Mouse (Mus musculus) neural tube, embryonic 12.5 days (tissue): Measurements from ENCODE around the gene Zmat5. TPM values are rescaled to one million over a fixed set of nuclear protein-coding genes. Genes with fewer than 3 reads are reported as not detected.

Source experiments
- ATAC-seq: fragments of 200-750 bp; cut with Nextera tagmentation; 2 replicates; pipeline ENCODE4 v1.8.0; 2017; ENCODE audit warnings: low read depth, mild to moderate bottlenecking, moderate TSS enrichment, moderate library complexity; ENCODE audit not compliant: low FRiP score
- H3K27ac ChIP-seq: fragments of 300-500 bp; sonication (generic); 2 replicates; pipeline ENCODE4 v1.5.1; 2016
- H3K27me3 ChIP-seq: fragments of 300-500 bp; sonication (generic); replicated peaks from 2 replicates; pipeline ENCODE4 v1.6.1; 2016; ENCODE audit warnings: mild to moderate bottlenecking
- H3K36me3 ChIP-seq: fragments of 300-500 bp; sonication (generic); 2 replicates; pipeline ENCODE4 v1.6.1; 2016; ENCODE audit warnings: mild to moderate bottlenecking
- H3K4me1 ChIP-seq: fragments of 300-500 bp; sonication (generic); 2 replicates; pipeline ENCODE4 v1.6.1; 2016
- H3K4me2 ChIP-seq: fragments of 300-500 bp; sonication (generic); replicated peaks from 2 replicates; pipeline ENCODE4 v1.6.1; 2016; ENCODE audit warnings: mild to moderate bottlenecking
- H3K4me3 ChIP-seq: fragments of 300-500 bp; sonication (generic); 2 replicates; pipeline ENCODE4 v1.5.1; 2016
- H3K9ac ChIP-seq: fragments of 300-500 bp; sonication (generic); 2 replicates; pipeline ENCODE4 v1.6.1; 2016; ENCODE audit warnings: mild to moderate bottlenecking
- H3K9me3 ChIP-seq: fragments of 300-500 bp; sonication (generic); 2 replicates; pipeline ENCODE4 v1.6.1; 2016; ENCODE audit warnings: mild to moderate bottlenecking
- WGBS: fragments of 180-500 bp; shearing (Covaris S2); methylation state at CpG from one replicate; pipeline ENCODE4 v1.1.7; 2016; 5-methylcytosine and 5-hydroxymethylcytosine counted together
- polyA plus RNA-seq: library from polyadenylated mRNA; unstranded; fragments of >200 nt; fragmentation: Nextera tagmentation; extraction: Ambion mirVana; gene quantifications from 2 replicates; pipeline ENCODE4 v1.2.1, GENCODE M21; 2016

Zmat5 gene
- polyA plus RNA-seq, 1 experiment from 2014 or later: 82.7 TPM

DNA sequence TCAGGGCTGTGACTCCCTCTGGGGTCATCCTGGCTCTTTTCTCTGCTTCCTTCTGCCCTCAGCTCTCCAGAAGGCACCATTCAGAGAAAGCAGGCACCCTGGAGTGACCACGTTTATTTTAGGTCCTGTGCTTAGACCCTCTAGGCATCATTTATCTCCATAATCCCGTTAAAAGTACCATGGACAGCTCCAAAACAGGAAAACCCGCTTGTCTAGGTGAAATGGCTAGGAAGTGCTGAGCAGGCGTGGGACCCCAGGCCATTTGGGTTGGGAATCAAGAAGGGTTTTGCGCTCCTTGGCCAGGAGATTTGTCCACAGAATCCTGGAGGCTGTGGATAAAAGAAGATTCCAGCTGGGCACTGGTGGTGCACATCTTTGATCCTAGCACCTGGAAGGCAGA lies 59.2 kb downstream of the Zmat5 start:
- no peak overlapping the region for H3K4me3 ChIP-seq
- H3K9me3 ChIP-seq: no peaks in the 10 kb centered on the region
- no peak overlapping the region for H3K4me2 ChIP-seq
- H3K4me1 ChIP-seq: peaks cover 33% of the 10 kb centered on the region
- H3K27ac ChIP-seq: no peak overlapping the region
- ATAC-seq: peak; percentile 49; the same call in 1 of the 2 replicates
- 19% methylated on average over 5 of the region's 5 CpGs for WGBS
- H3K9ac ChIP-seq: no peak overlapping the region
- H3K27me3 ChIP-seq: peaks cover 3% of the 10 kb centered on the region; the same call in 1 of the 2 replicates
- peaks cover 14% of the 10 kb centered on the region for H3K36me3 ChIP-seq

DNA sequence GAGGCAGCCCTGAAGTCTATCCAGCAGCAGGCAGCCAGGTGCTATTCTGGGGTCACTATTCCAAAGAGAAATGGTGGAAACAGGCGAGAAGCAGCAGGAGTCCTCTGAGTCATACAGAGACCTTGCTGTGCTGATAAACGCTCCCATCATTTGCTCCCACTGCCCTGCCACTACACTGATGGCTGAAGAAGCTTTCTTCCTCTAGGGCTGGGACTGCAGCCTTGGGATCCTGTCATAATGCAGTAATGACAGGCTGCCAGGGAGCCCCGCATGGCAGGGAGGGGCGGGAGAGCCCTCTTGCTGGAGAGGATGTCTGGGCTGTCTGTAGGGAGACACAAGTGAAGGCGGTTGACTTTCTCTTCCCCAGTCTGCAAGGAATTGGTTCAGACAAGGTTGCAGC lies 60.0 kb downstream of the Zmat5 start:
- no peak overlapping the region for H3K9ac ChIP-seq
- peaks cover 33% of the 10 kb centered on the region for H3K4me1 ChIP-seq
- H3K4me3 ChIP-seq: no peak overlapping the region
- H3K4me2 ChIP-seq: no peak overlapping the region
- no peaks in the 10 kb centered on the region for H3K27me3 ChIP-seq
- WGBS: 69% methylated on average over 5 of the region's 5 CpGs
- no peak for ATAC-seq
- H3K9me3 ChIP-seq: no peaks in the 10 kb centered on the region
- H3K36me3 ChIP-seq: peaks cover 21% of the 10 kb centered on the region
- H3K27ac ChIP-seq: no peak overlapping the region

DNA sequence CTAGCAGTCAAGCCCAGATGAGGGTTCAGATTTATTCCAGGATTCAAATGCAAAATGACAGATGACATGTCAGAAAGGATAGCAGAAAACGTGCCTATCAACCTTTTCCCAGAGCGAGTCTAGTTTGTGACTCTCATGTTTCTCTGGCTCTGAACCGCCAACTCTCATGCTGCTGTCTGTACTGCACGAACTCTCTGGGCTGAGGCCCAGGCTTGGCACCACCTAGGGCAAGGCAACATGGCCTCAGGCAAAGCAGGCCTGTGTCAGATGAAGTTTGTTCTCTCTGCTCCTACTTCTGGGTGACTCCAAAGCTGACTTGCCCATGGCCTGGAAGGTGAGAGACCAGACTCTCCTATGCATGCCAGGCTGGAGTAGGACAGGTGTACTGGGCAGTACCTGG lies 63.9 kb downstream of the Zmat5 start:
- no peak overlapping the region for H3K27ac ChIP-seq
- no peak for ATAC-seq
- H3K27me3 ChIP-seq: no peaks in the 10 kb centered on the region
- no peak overlapping the region for H3K9ac ChIP-seq
- no peaks in the 10 kb centered on the region for H3K9me3 ChIP-seq
- WGBS: 83% methylated on average over 4 of the region's 4 CpGs
- peaks cover 11% of the 10 kb centered on the region; the same call in 1 of the 2 replicates for H3K4me1 ChIP-seq
- no peak overlapping the region for H3K4me3 ChIP-seq
- H3K4me2 ChIP-seq: no peak overlapping the region
- peaks cover 24% of the 10 kb centered on the region for H3K36me3 ChIP-seq

DNA sequence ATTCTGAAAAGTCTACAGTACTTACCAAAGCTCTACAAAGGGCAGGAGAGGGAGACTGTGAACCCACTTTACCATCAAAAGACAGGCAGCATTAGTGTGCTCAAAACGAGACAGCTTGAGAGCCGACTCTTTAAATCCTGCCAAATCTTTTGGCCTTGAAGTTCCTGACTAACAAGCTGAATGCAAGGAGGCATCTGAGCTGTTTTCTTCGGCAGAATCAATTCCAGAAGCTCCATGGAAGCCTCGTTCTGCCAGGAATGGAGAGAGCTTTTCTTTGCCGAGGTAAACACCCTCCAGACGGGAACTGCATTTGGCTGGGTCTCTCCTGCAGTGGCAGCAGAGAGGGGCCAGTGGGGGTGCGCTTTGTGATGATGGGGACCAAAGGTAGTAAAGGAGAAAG lies 64.8 kb downstream of the Zmat5 start:
- ATAC-seq: no peak
- no peaks in the 10 kb centered on the region for H3K9me3 ChIP-seq
- no peaks in the 10 kb centered on the region for H3K27me3 ChIP-seq
- no peak overlapping the region for H3K4me2 ChIP-seq
- peaks cover 24% of the 10 kb centered on the region for H3K36me3 ChIP-seq
- H3K4me3 ChIP-seq: no peak overlapping the region
- WGBS: 79% methylated on average over 7 of the region's 7 CpGs
- H3K9ac ChIP-seq: no peak overlapping the region
- H3K27ac ChIP-seq: no peak overlapping the region
- H3K4me1 ChIP-seq: peaks cover 18% of the 10 kb centered on the region; the same call in 1 of the 2 replicates

DNA sequence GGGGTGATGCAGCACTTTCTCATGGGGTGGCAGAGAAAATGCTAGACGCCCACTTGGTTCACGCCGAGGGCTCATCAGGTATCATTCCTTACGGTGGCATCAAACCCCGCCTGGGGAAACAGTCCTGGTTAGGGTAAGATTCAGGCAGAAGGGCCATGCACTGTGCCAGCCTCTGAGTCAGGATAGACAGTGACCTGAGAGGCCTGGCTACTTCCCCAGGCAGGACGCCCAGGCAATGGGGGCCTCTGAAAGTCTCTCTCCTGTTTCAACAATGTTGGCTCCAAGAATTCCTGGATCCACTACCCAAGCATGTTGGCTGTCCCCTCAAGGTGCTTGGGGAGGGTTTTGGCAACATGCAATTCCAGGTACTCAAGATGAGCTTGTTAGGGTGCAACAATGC lies 65.4 kb downstream of the Zmat5 start:
- no peaks in the 10 kb centered on the region for H3K9me3 ChIP-seq
- no peak overlapping the region for H3K4me3 ChIP-seq
- H3K27me3 ChIP-seq: no peaks in the 10 kb centered on the region
- H3K4me1 ChIP-seq: peaks cover 15% of the 10 kb centered on the region; the same call in 1 of the 2 replicates
- H3K36me3 ChIP-seq: peaks cover 24% of the 10 kb centered on the region
- WGBS: 92% methylated on average over 6 of the region's 6 CpGs
- no peak for ATAC-seq
- H3K9ac ChIP-seq: no peak overlapping the region
- H3K4me2 ChIP-seq: no peak overlapping the region
- no peak overlapping the region for H3K27ac ChIP-seq

DNA sequence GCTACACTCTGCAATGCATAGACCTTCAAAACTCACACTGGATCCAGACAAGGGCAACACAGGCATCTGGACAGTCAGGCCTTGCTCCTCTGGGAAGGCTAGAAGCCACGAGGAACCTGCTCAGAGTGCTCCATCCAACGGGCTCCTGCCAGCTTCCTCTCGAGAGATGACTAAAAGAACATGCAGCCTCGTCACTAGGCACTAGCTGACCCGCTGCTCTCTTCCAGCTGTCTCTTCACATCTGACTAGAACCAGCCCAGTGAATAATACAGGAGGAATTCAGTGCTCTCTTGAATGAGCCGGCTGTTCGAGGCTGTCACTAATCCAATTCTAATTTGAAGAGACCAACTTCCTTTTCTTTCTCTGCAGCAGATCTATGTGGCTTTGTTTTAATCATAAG lies 67.3 kb downstream of the Zmat5 start:
- ATAC-seq: no peak
- Histone ChIP-seq H3K4me2 (no peak overlapping the region), H3K27ac (no peak overlapping the region), H3K27me3 (no peaks in the 10 kb centered on the region), H3K4me3 (no peak overlapping the region), H3K9me3 (no peaks in the 10 kb centered on the region), H3K36me3 (peaks cover 26% of the 10 kb centered on the region), H3K4me1 (peaks cover 14% of the 10 kb centered on the region; the same call in 1 of the 2 replicates), H3K9ac (no peak overlapping the region)
- WGBS: 80% methylated on average over 7 of the region's 7 CpGs

DNA sequence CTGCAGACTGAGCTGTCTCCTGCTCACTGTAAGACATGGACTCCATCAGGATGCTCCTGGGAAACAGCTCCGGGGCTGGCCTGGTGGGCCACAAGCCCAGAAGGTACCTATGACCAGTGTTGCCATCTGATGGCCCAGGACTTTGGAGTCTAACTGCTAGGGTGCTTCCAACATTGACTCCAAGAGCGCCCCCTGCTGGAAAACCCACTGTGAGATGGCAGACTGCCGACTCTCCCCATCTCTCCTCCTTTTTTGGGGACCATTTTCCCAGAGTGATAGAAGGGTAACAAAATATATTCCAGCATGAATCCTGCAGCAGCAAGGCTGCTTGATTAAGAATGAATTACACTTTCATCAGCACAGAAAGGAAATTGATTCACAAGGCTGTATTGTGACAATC lies 68.4 kb downstream of the Zmat5 start:
- no peak overlapping the region for H3K4me3 ChIP-seq

DNA sequence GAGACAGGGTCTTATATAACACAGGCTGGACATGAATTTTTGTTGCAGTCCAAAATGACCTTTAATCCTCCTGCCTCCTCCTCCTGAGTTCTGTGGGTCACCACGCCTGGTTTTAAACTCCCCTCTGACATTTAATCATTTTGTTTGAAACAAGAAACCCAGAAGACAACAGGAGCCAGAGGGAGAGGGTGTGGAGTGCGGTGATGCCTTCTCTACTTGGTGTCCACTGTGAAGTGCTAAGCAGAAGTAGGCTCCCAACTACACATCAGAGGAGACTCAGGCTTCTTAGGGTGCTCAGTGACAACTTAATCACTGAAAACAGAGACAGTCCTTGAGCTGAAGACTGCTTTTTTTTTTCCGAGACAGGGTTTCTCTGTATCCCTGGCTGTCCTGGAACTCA lies 76.4 kb downstream of the Zmat5 start:
- no peaks in the 10 kb centered on the region for H3K4me1 ChIP-seq
- H3K27me3 ChIP-seq: no peaks in the 10 kb centered on the region
- WGBS: 86% methylated on average over 3 of the region's 3 CpGs
- no peak overlapping the region for H3K4me3 ChIP-seq
- H3K9ac ChIP-seq: no peak overlapping the region
- no peak overlapping the region for H3K27ac ChIP-seq
- ATAC-seq: no peak
- no peaks in the 10 kb centered on the region for H3K9me3 ChIP-seq
- H3K4me2 ChIP-seq: no peak overlapping the region
- peaks cover 65% of the 10 kb centered on the region for H3K36me3 ChIP-seq

More for the DNA sequence above, 68.4 kb downstream of the Zmat5 start:
- no peak for ATAC-seq
- H3K4me2 ChIP-seq: no peak overlapping the region
- H3K4me1 ChIP-seq: peaks cover 14% of the 10 kb centered on the region; the same call in 1 of the 2 replicates
- H3K27me3 ChIP-seq: no peaks in the 10 kb centered on the region
- H3K36me3 ChIP-seq: peaks cover 28% of the 10 kb centered on the region
- no peaks in the 10 kb centered on the region for H3K9me3 ChIP-seq
- H3K9ac ChIP-seq: no peak overlapping the region
- no peak overlapping the region for H3K27ac ChIP-seq
- WGBS: 30% methylated on average over 3 of the region's 3 CpGs

DNA sequence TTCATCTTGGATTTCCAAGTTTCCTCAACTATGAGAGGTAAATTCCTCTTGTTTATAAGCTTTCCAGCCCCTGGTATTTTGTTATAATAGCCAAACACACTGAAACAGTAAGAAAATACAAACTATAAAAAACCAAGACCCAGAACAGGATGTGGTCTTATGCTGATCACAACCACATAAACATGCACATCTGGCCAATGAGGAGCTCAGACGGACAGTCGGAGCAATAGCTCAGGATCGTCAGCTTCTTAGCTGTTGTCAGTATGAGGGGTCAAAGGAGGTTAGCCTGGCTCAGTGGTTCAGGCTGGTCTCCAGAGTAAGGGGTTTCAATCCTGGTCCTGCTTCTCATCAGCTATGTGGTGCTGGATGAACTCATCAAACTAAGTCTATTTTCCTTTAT lies 78.6 kb downstream of the Zmat5 start:
- H3K27ac ChIP-seq: no peak overlapping the region

DNA sequence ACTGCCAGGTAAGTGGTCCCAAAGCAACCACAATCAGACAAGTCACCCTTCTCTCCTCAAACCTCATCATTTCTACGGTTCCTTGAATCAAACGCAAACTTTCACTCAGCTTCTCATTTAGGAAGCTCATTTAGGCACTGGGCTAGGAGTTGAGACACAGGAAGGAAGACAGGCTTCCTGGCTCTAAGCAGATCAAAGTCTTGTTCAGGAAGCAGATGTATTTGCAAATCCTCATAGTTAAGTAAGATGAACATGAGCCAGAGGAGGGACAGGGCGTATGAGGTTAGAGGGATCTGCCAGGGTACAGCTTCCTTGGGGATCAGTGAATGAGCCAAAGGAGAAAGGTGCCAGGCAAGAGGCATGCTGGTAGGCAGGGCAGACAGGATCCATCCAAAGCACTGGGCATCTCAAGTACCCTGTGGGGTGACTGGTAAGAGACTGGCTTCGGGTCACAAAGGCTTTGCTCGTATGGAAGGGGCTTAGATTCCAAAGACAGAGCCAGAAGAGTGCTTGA lies 80.2 kb downstream of the Zmat5 start:
- no peaks in the 10 kb centered on the region for H3K4me1 ChIP-seq
- H3K36me3 ChIP-seq: peaks cover 69% of the 10 kb centered on the region
- 83% methylated on average over 5 of the region's 5 CpGs for WGBS

More for the DNA sequence above, 78.6 kb downstream of the Zmat5 start:
- ATAC-seq: no peak
- 92% methylated on average over 3 of the region's 3 CpGs for WGBS
- Histone ChIP-seq H3K36me3 (peaks cover 68% of the 10 kb centered on the region), H3K27me3 (no peaks in the 10 kb centered on the region), H3K4me3 (no peak overlapping the region), H3K9me3 (no peaks in the 10 kb centered on the region), H3K4me2 (no peak overlapping the region), H3K9ac (no peak overlapping the region), H3K4me1 (no peaks in the 10 kb centered on the region)

More for the DNA sequence above, 80.2 kb downstream of the Zmat5 start:
- Histone ChIP-seq H3K9ac (no peak overlapping the region), H3K27ac (no peak overlapping the region), H3K27me3 (no peaks in the 10 kb centered on the region), H3K4me3 (no peak overlapping the region), H3K9me3 (no peaks in the 10 kb centered on the region), H3K4me2 (no peak overlapping the region)
- ATAC-seq: no peak

Other genes with a start within 250 kb of the Zmat5 start
- 38.3 and 42.0 TPM in 2 replicates for gene Mtmr3, start 109.8 kb upstream of the Zmat5 start, polyA plus RNA-seq
- gene Gm11032, start 84.6 kb upstream of the Zmat5 start, polyA plus RNA-seq: not detected in 2 replicates
- 28.6 and 28.8 TPM in 2 replicates for gene Ascc2, start 66.9 kb upstream of the Zmat5 start, polyA plus RNA-seq
- 518 and 541 TPM in 2 replicates for gene Uqcr10, start 336 bp upstream of the Zmat5 start, polyA plus RNA-seq
- gene Cabp7, start 42.1 kb downstream of the Zmat5 start, polyA plus RNA-seq: 5.1 TPM in 2 replicates
- gene Nf2, start 144.9 kb downstream of the Zmat5 start, polyA plus RNA-seq: 77.2 and 78.4 TPM in 2 replicates
- 96.6 and 101 TPM in 2 replicates for gene Nipsnap1, start 169.3 kb downstream of the Zmat5 start, polyA plus RNA-seq
- gene Thoc5, start 190.6 kb downstream of the Zmat5 start, polyA plus RNA-seq: 51.1 and 53.6 TPM in 2 replicates
- gene Nefh, start 243.4 kb downstream of the Zmat5 start, polyA plus RNA-seq: 3.4 and 5.4 TPM in 2 replicates